Mouse (Mus musculus): ENCODE measurements around the gene Olfr1395. TPM values are rescaled to one million over a fixed set of nuclear protein-coding genes. Genes with fewer than 3 reads are reported as not detected.
A peak's percentile ranks its signal among the peaks of the same experiment; 100 is the strongest.

Gene Olfr1395
- polyA plus RNA-seq (2014; fragmentation: Nextera tagmentation; extraction: Ambion mirVana), result not detected in 2 replicates

GRCm38 (mm10) chr11:49141974-49142373 lies at the start of gene Olfr1395:
Gene Olfr1395, plus strand, starts transcription at chr11:49142274.
- WGBS, result 91% methylated on average over 6 of the region's 6 CpGs
- no peaks in the 10 kb centered on the region for H3K27me3 ChIP-seq (ENCODE audit: control insufficient read depth, insufficient read depth, low read length)
- no peaks in the 10 kb centered on the region for H3K4me1 ChIP-seq (ENCODE audit: control insufficient read depth, insufficient read depth, low read length)
- no peak for ATAC-seq (ENCODE audit: low FRiP score, low TSS enrichment)
- H3K9me3 ChIP-seq (ENCODE audit: control insufficient read depth, low read length), result no peaks in the 10 kb centered on the region
- H3K4me3 ChIP-seq (ENCODE audit: low read length), result no peak within 1 kb of the TSS
- no peaks in the 10 kb centered on the region for H3K36me3 ChIP-seq (ENCODE audit: control insufficient read depth, insufficient read depth, low read length)
- H3K27ac ChIP-seq (ENCODE audit: low read depth, low read length), result no peak within 1 kb of the TSS
- H3K4me2 ChIP-seq (replicated peaks; ENCODE audit: low read depth, low read length), result no peak within 1 kb of the TSS
- no peak within 1 kb of the TSS for H3K9ac ChIP-seq (ENCODE audit: low read depth, low read length)

- no peak overlapping the region for H3K4me2 ChIP-seq (replicated peaks; ENCODE audit: low read depth, low read length)
- no peaks in the 10 kb centered on the region for H3K36me3 ChIP-seq (ENCODE audit: control insufficient read depth, insufficient read depth, low read length)
- no peak overlapping the region for H3K9ac ChIP-seq (ENCODE audit: low read depth, low read length)
- ATAC-seq (ENCODE audit: low FRiP score, low TSS enrichment), result no peak
- H3K4me1 ChIP-seq (ENCODE audit: control insufficient read depth, insufficient read depth, low read length), result 0 out of 2 replicates have a peak, but pooled peaks cover 1% of the 10 kb centered on the region
- no peaks in the 10 kb centered on the region for H3K27me3 ChIP-seq (ENCODE audit: control insufficient read depth, insufficient read depth, low read length)
- H3K9me3 ChIP-seq (ENCODE audit: control insufficient read depth, low read length), result no peaks in the 10 kb centered on the region
- H3K27ac ChIP-seq (ENCODE audit: low read depth, low read length), result no peak overlapping the region
- 91% methylated on average over 2 of the region's 2 CpGs for WGBS
- no peak overlapping the region for H3K4me3 ChIP-seq (ENCODE audit: low read length)
Measured at GRCm38 (mm10) chr11:49092786-49093185, 49.3 kb upstream of the Olfr1395 start.

GRCm38 (mm10) chr11:49093861-49094660 lies 48.0 kb upstream of the Olfr1395 start:
- 91% methylated on average over 6 of the region's 6 CpGs for WGBS
- no peak overlapping the region for H3K4me2 ChIP-seq (replicated peaks; ENCODE audit: low read depth, low read length)
- no peaks in the 10 kb centered on the region for H3K9me3 ChIP-seq (ENCODE audit: control insufficient read depth, low read length)
- H3K4me3 ChIP-seq (ENCODE audit: low read length), result no peak overlapping the region
- H3K9ac ChIP-seq (ENCODE audit: low read depth, low read length), result no peak overlapping the region
- no peaks in the 10 kb centered on the region for H3K36me3 ChIP-seq (ENCODE audit: control insufficient read depth, insufficient read depth, low read length)
- H3K4me1 ChIP-seq (ENCODE audit: control insufficient read depth, insufficient read depth, low read length), result no peaks in the 10 kb centered on the region
- no peaks in the 10 kb centered on the region for H3K27me3 ChIP-seq (ENCODE audit: control insufficient read depth, insufficient read depth, low read length)
- no peak for ATAC-seq (ENCODE audit: low FRiP score, low TSS enrichment)
- no peak overlapping the region for H3K27ac ChIP-seq (ENCODE audit: low read depth, low read length)

- no peak for ATAC-seq (ENCODE audit: low FRiP score, low TSS enrichment)
Measured at GRCm38 (mm10) chr11:49095367-49095766, 46.7 kb upstream of the Olfr1395 start.

GRCm38 (mm10) chr11:49100409-49100808 lies 41.7 kb upstream of the Olfr1395 start:
- H3K9ac ChIP-seq (ENCODE audit: low read depth, low read length), result no peak overlapping the region
- 0 out of 2 replicates have a peak, but pooled peaks cover 4% of the 10 kb centered on the region for H3K4me1 ChIP-seq (ENCODE audit: control insufficient read depth, insufficient read depth, low read length)
- H3K4me3 ChIP-seq (ENCODE audit: low read length), result no peak overlapping the region
- no peak overlapping the region for H3K27ac ChIP-seq (ENCODE audit: low read depth, low read length)
- 84% methylated on average over 3 of the region's 3 CpGs for WGBS
- H3K27me3 ChIP-seq (ENCODE audit: control insufficient read depth, insufficient read depth, low read length), result no peaks in the 10 kb centered on the region
- H3K4me2 ChIP-seq (replicated peaks; ENCODE audit: low read depth, low read length), result no peak overlapping the region
- no peaks in the 10 kb centered on the region for H3K36me3 ChIP-seq (ENCODE audit: control insufficient read depth, insufficient read depth, low read length)
- ATAC-seq (ENCODE audit: low FRiP score, low TSS enrichment), result no peak
- H3K9me3 ChIP-seq (ENCODE audit: control insufficient read depth, low read length), result no peaks in the 10 kb centered on the region

More at GRCm38 (mm10) chr11:49095367-49095766, 46.7 kb upstream of the Olfr1395 start:
- H3K9me3 ChIP-seq (ENCODE audit: control insufficient read depth, low read length), result no peaks in the 10 kb centered on the region
- 90% methylated on average over 4 of the region's 4 CpGs for WGBS
- H3K9ac ChIP-seq (ENCODE audit: low read depth, low read length), result no peak overlapping the region
- H3K27me3 ChIP-seq (ENCODE audit: control insufficient read depth, insufficient read depth, low read length), result no peaks in the 10 kb centered on the region
- no peak overlapping the region for H3K27ac ChIP-seq (ENCODE audit: low read depth, low read length)
- no peaks in the 10 kb centered on the region for H3K4me1 ChIP-seq (ENCODE audit: control insufficient read depth, insufficient read depth, low read length)
- H3K4me3 ChIP-seq (ENCODE audit: low read length), result no peak overlapping the region
- no peak overlapping the region for H3K4me2 ChIP-seq (replicated peaks; ENCODE audit: low read depth, low read length)
- no peaks in the 10 kb centered on the region for H3K36me3 ChIP-seq (ENCODE audit: control insufficient read depth, insufficient read depth, low read length)

GRCm38 (mm10) chr11:49101500-49101899 lies 40.6 kb upstream of the Olfr1395 start:
- Histone ChIP-seq H3K9me3 (ENCODE audit: control insufficient read depth, low read length) (no peaks in the 10 kb centered on the region), H3K27me3 (ENCODE audit: control insufficient read depth, insufficient read depth, low read length) (no peaks in the 10 kb centered on the region), H3K9ac (ENCODE audit: low read depth, low read length) (no peak overlapping the region), H3K4me1 (ENCODE audit: control insufficient read depth, insufficient read depth, low read length) (0 out of 2 replicates have a peak, but pooled peaks cover 4% of the 10 kb centered on the region), H3K27ac (ENCODE audit: low read depth, low read length) (no peak overlapping the region), H3K4me3 (ENCODE audit: low read length) (no peak overlapping the region), H3K4me2 (replicated peaks; ENCODE audit: low read depth, low read length) (no peak overlapping the region), H3K36me3 (ENCODE audit: control insufficient read depth, insufficient read depth, low read length) (no peaks in the 10 kb centered on the region)
- 67% methylated on average over 5 of the region's 5 CpGs for WGBS
- no peak for ATAC-seq (ENCODE audit: low FRiP score, low TSS enrichment)

- no peak overlapping the region for H3K4me2 ChIP-seq (replicated peaks; ENCODE audit: low read depth, low read length)
- peak; percentile 81 for ATAC-seq (ENCODE audit: low FRiP score, low TSS enrichment)
- no peaks in the 10 kb centered on the region for H3K36me3 ChIP-seq (ENCODE audit: control insufficient read depth, insufficient read depth, low read length)
- H3K9ac ChIP-seq (ENCODE audit: low read depth, low read length), result no peak overlapping the region
- H3K4me1 ChIP-seq (ENCODE audit: control insufficient read depth, insufficient read depth, low read length), result 0 out of 2 replicates have a peak, but pooled peaks cover 4% of the 10 kb centered on the region
- H3K4me3 ChIP-seq (ENCODE audit: low read length), result no peak overlapping the region
- no peaks in the 10 kb centered on the region for H3K9me3 ChIP-seq (ENCODE audit: control insufficient read depth, low read length)
- 10% methylated on average over 8 of the region's 8 CpGs for WGBS
- no peaks in the 10 kb centered on the region for H3K27me3 ChIP-seq (ENCODE audit: control insufficient read depth, insufficient read depth, low read length)
- H3K27ac ChIP-seq (ENCODE audit: low read depth, low read length), result no peak overlapping the region
Measured at GRCm38 (mm10) chr11:49103047-49103693, 38.9 kb upstream of the Olfr1395 start.

GRCm38 (mm10) chr11:49105752-49106151 lies 36.3 kb upstream of the Olfr1395 start:
- Histone ChIP-seq H3K36me3 (ENCODE audit: control insufficient read depth, insufficient read depth, low read length) (no peaks in the 10 kb centered on the region), H3K4me2 (replicated peaks; ENCODE audit: low read depth, low read length) (no peak overlapping the region), H3K27ac (ENCODE audit: low read depth, low read length) (no peak overlapping the region), H3K4me3 (ENCODE audit: low read length) (no peak overlapping the region), H3K27me3 (ENCODE audit: control insufficient read depth, insufficient read depth, low read length) (no peaks in the 10 kb centered on the region), H3K4me1 (ENCODE audit: control insufficient read depth, insufficient read depth, low read length) (0 out of 2 replicates have a peak, but pooled peaks cover 4% of the 10 kb centered on the region), H3K9me3 (ENCODE audit: control insufficient read depth, low read length) (no peaks in the 10 kb centered on the region), H3K9ac (ENCODE audit: low read depth, low read length) (no peak overlapping the region)
- no peak for ATAC-seq (ENCODE audit: low FRiP score, low TSS enrichment)
- 100% methylated on average over 1 of the region's 1 CpGs for WGBS

Measured in kidney, embryonic 14.5 days (tissue).